Mouse (Mus musculus): ENCODE data around the gene Arl6ip5.

DNA sequence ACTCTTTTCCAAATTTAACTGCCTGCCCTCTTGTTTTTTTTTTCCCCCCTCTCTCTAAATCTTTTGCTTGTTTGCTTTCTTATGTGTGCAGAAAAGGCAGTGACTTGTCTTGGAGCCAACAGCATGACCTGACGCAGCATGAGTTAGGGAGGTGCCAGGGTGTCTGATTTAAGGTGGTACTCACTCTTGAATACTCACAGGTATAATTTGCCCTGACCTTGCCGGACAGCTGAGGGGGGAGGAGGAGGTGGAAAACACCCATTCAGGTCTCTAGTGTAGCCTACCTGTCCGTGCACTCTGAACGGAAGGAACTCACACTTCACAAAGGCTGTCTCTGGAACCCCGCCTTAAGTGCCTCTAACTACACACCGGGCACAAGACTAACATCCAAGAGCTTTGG lies 68.4 kb downstream of the Arl6ip5 start:
- TF ChIP-seq EP300 (IDR thresholded peaks at IDR 0.05) (no peak), CTCF (IDR thresholded peaks at IDR 0.05) (no peak)
